In genomic region chr3:121264242-121264641, GRCm38 (mm10) we compare ENCODE assay signal across 24 mouse cellular contexts. TPM values are rescaled to one million over a fixed set of nuclear protein-coding genes. Genes with fewer than 3 reads are reported as not detected.
A peak's percentile ranks its signal among the peaks of the same experiment; 100 is the strongest.
DNase-seq lines count a peak whose midpoint lies in the region; ATAC-seq and TF ChIP-seq lines count a peak whose summit lies in the region.
"Had no signal": no experiment of that assay in that cellular context is flagged by ENCODE, and none has a peak within 500 bp of the region (broad histone marks: within the 10 kb centered on the region; RNA-seq: fewer than 3 reads in every experiment).

No protein-coding gene starts in this region.

- peak overlapping the region; percentile 98 for H3K4me2 ChIP-seq in liver, embryonic 11.5 days
- peak overlapping the region; percentile 93 for H3K4me2 ChIP-seq in liver, postnatal 0 days (ENCODE audit: low read depth, low read length)
- H3K4me2 ChIP-seq: forebrain, embryonic 12.5 days had no signal

- no peaks in the 10 kb centered on the region for H3K9me3 ChIP-seq in liver, embryonic 11.5 days (ENCODE audit: control insufficient read depth, low read length)
- H3K9me3 ChIP-seq in liver, postnatal 0 days (ENCODE audit: low read length): no peaks in the 10 kb centered on the region
- H3K9me3 ChIP-seq: embryonic facial prominence, embryonic 10.5 days; forebrain, embryonic 12.5 days; limb, embryonic 10.5 days; neural tube, embryonic 13.5 days had no signal

- no peak for TF ChIP-seq CTCF in liver, postnatal 0 days (IDR thresholded peaks at IDR 0.05; ENCODE audit: low read depth)

- peak overlapping the region; percentile 46; the same call in 1 of the 2 replicates for H3K9ac ChIP-seq in liver, embryonic 11.5 days (ENCODE audit: low read depth, low read length)
- H3K9ac ChIP-seq in liver, postnatal 0 days (replicated peaks): no peak overlapping the region
- H3K9ac ChIP-seq: forebrain, embryonic 12.5 days; neural tube, embryonic 13.5 days had no signal

- no peak overlapping the region for H3K4me3 ChIP-seq in liver, embryonic 11.5 days (ENCODE audit: low read depth, low read length)
- no peak overlapping the region for H3K4me3 ChIP-seq in liver, postnatal 0 days (ENCODE audit: low read depth, low read length)
- H3K4me3 ChIP-seq: embryonic facial prominence, embryonic 10.5 days; forebrain, embryonic 12.5 days; limb, embryonic 10.5 days; myocyte had no signal

- peak overlapping the region; percentile 95 for H3K27ac ChIP-seq in liver, embryonic 11.5 days (ENCODE audit: low read depth, low read length)
- H3K27ac ChIP-seq in liver, postnatal 0 days (ENCODE audit: low read depth): peak overlapping the region; percentile 98
- H3K27ac ChIP-seq: embryonic facial prominence, embryonic 10.5 days; forebrain, embryonic 12.5 days; hindbrain, embryonic 14.5 days; left cerebral cortex, adult 2 months; limb, embryonic 10.5 days; neural tube, embryonic 13.5 days had no signal

- peaks cover 31% of the 10 kb centered on the region for H3K4me1 ChIP-seq in liver, embryonic 11.5 days (replicated peaks; ENCODE audit: control insufficient read depth, insufficient read depth, low read length)
- peaks cover 41% of the 10 kb centered on the region for H3K4me1 ChIP-seq in liver, postnatal 0 days (ENCODE audit: insufficient read depth)

- DNase-seq in MEL-GATA-1-ER (ENCODE audit: extremely low read depth, low read depth): peak; percentile 62
- DNase-seq in c-Kit-positive CD71-positive TER-119-positive erythroid progenitor cells, embryonic 14.5 days (ENCODE audit: low spot score): peak; percentile 76
- peak; percentile 58 for DNase-seq in liver, embryonic 11.5 days (ENCODE audit: low spot score)
- DNase-seq in liver, postnatal 0 days: peak; percentile 47
- DNase-seq in left cerebral cortex, postnatal 25 days (ENCODE audit: low spot score in 2 of 2): no peak
- no peak for DNase-seq in right cerebral cortex, adult 2 months (ENCODE audit: low spot score in 2 of 2)
- DNase-seq in thymus, postnatal 10 days (ENCODE audit: low spot score in 2 of 2): no peak
- DNase-seq: cerebellum, adult 8-10 months; gastrocnemius, postnatal 25 days; heart, adult 18-20 months; heart, postnatal 4 days; kidney, adult 8-10 months; kidney, postnatal 10 days; lung, postnatal 14 days; thymus, adult 2 months had no signal

- peaks cover 19% of the 10 kb centered on the region for H3K27me3 ChIP-seq in liver, embryonic 11.5 days (replicated peaks; ENCODE audit: control insufficient read depth, insufficient read depth, low read length)
- H3K27me3 ChIP-seq in liver, postnatal 0 days (ENCODE audit: insufficient read depth, low read length): 0 out of 2 replicates have a peak, but pooled peaks cover 6% of the 10 kb centered on the region

- 46% methylated on average over 6 of the region's 6 CpGs for WGBS in liver, embryonic 11.5 days
- WGBS in liver, postnatal 0 days (ENCODE audit: insufficient replicate concordance): 22% methylated on average over 6 of the region's 6 CpGs

- H3K36me3 ChIP-seq in liver, embryonic 11.5 days (ENCODE audit: control insufficient read depth, insufficient read depth, low read length): no peaks in the 10 kb centered on the region
- H3K36me3 ChIP-seq in liver, postnatal 0 days (replicated peaks; ENCODE audit: insufficient read depth, low read length): no peaks in the 10 kb centered on the region
- H3K36me3 ChIP-seq: embryonic facial prominence, embryonic 10.5 days; forebrain, embryonic 12.5 days; limb, embryonic 10.5 days; neural tube, embryonic 13.5 days had no signal

- intact Hi-C loops in left cerebral cortex, postnatal 25 days (cut with DNase I): loop anchor here (10.0 kb wide), 1 partner anchor 89 kb away; the partner anchor contains the start of gene Rwdd3

- peak; percentile 96 for TF ChIP-seq EP300 in liver, postnatal 0 days (IDR thresholded peaks at IDR 0.05; ENCODE audit: low read depth)

- ATAC-seq in liver, embryonic 11.5 days (replicated peaks; ENCODE audit: low FRiP score): peak; percentile 83
- ATAC-seq in liver, postnatal 0 days: peak; percentile 24
- ATAC-seq in inflammation-experienced regulatory T-cells, adult 6 months: no peak
- ATAC-seq: midbrain, embryonic 16.5 days had no signal

RNA-seq across cellular contexts. Expression of gene Tmem56, which starts 18.7 kb away (rescaled TPM):
- polyA plus RNA-seq in liver, embryonic 11.5 days (2014; fragmentation: Nextera tagmentation; extraction: Ambion mirVana): 31.2 and 36.9 TPM in 2 replicates
- polyA plus RNA-seq in liver, postnatal 0 days (2015; fragmentation: Nextera tagmentation; extraction: Ambion mirVana): 21.9 and 24.1 TPM in 2 replicates
- total RNA-seq in left cerebral cortex, postnatal 25 days (2021): 10 to 100 TPM; 47.1 to 47.3 TPM
- polyA plus RNA-seq in inflammation-experienced regulatory T-cells, adult 6 months (2017; shearing (Covaris generic)): not detected

RNA-seq across cellular contexts. Expression of gene Alg14, which starts 27.3 kb away (rescaled TPM):
- 23.3 and 26.4 TPM in 2 replicates for polyA plus RNA-seq in liver, embryonic 11.5 days (2014; fragmentation: Nextera tagmentation; extraction: Ambion mirVana)
- 20.1 and 21.3 TPM in 2 replicates for polyA plus RNA-seq in liver, postnatal 0 days (2015; fragmentation: Nextera tagmentation; extraction: Ambion mirVana)
- total RNA-seq in left cerebral cortex, postnatal 25 days (2021): 10 to 100 TPM; 15.2 to 16.3 TPM
- 10 to 100 TPM; 18.1 to 24.6 (median 21.3) TPM for polyA plus RNA-seq in inflammation-experienced regulatory T-cells, adult 6 months (2017; shearing (Covaris generic))

Comparison
In these comparisons a context has a peak if more than half of its experiments do, and no peak if none do; other contexts are left out.
1. DNase-seq: peak in MEL-GATA-1-ER (single experiment), c-Kit-positive CD71-positive TER-119-positive erythroid progenitor cells, embryonic 14.5 days (single experiment), liver, embryonic 11.5 days (single experiment) and liver, postnatal 0 days (single experiment); none in left cerebral cortex, postnatal 25 days (0 of 2), right cerebral cortex, adult 2 months (0 of 2) and thymus, postnatal 10 days (0 of 2).
2. RNA of gene Tmem56, which starts 18.7 kb away (polyA plus RNA-seq): 31.2 to 36.9 TPM in liver, embryonic 11.5 days and 21.9 to 24.1 TPM in liver, postnatal 0 days; not detected in inflammation-experienced regulatory T-cells, adult 6 months; every median in the first group is over 10 times any median in the second.